Mouse (Mus musculus) stomach, embryonic 14.5 days (tissue): ENCODE results near the gene Rhof. TPM values are rescaled to one million over a fixed set of nuclear protein-coding genes. Genes with fewer than 3 reads are reported as not detected.

Experiments
- ATAC-seq: fragments of 200-750 bp; cut with Nextera tagmentation; 2 replicates; pipeline ENCODE4 v1.8.0; 2017; ENCODE audit warnings: low read depth, moderate TSS enrichment; ENCODE audit not compliant: insufficient number of reproducible peaks, insufficient read depth, low FRiP score
- H3K27ac ChIP-seq: fragments of 300-500 bp; sonication (generic); 2 replicates; pipeline ENCODE4 v1.5.1; 2014; ENCODE audit warnings: mild to moderate bottlenecking, low read length, moderate library complexity, mixed read lengths
- H3K27me3 ChIP-seq: fragments of 300-500 bp; sonication (generic); 2 replicates; pipeline ENCODE4 v1.6.1; 2014; ENCODE audit warnings: low read length, control low read depth, mixed read lengths; ENCODE audit not compliant: control insufficient read depth, insufficient read depth
- H3K36me3 ChIP-seq: fragments of 300-500 bp; sonication (generic); 2 replicates; pipeline ENCODE4 v1.6.1; 2014; ENCODE audit warnings: mild to moderate bottlenecking, control low read depth, low read length, moderate library complexity, mixed read lengths; ENCODE audit not compliant: control insufficient read depth, insufficient read depth
- H3K4me1 ChIP-seq: fragments of 300-500 bp; sonication (generic); 2 replicates; pipeline ENCODE4 v1.6.1; 2014; ENCODE audit warnings: low read length, control low read depth, mixed read lengths; ENCODE audit not compliant: control insufficient read depth, insufficient read depth
- H3K4me2 ChIP-seq: fragments of 300-500 bp; sonication (generic); replicated peaks from 2 replicates; pipeline ENCODE4 v1.6.1; 2014; ENCODE audit warnings: low read depth, low read length, control low read depth
- H3K4me3 ChIP-seq: fragments of 300-500 bp; sonication (generic); 2 replicates; pipeline ENCODE4 v1.5.1; 2014; ENCODE audit warnings: low read depth, low read length, control low read depth
- H3K9ac ChIP-seq: fragments of 300-500 bp; sonication (generic); replicated peaks from 2 replicates; pipeline ENCODE4 v1.6.1; 2014; ENCODE audit warnings: low read depth, mild to moderate bottlenecking, control low read depth, low read length, moderate library complexity, mixed read lengths
- H3K9me3 ChIP-seq: fragments of 300-500 bp; sonication (generic); 2 replicates; pipeline ENCODE4 v1.6.1; 2016; ENCODE audit warnings: low read depth, low read length, control low read depth; ENCODE audit not compliant: control insufficient read depth
- WGBS: fragments of 180-500 bp; shearing (Covaris S2); extraction: QIAGEN DNeasy Blood & Tissue Kit; methylation state at CpG from one replicate; pipeline ENCODE4 v1.1.7; 2014; 5-methylcytosine and 5-hydroxymethylcytosine counted together
- polyA plus RNA-seq: library from polyadenylated mRNA; unstranded; fragments of >200 nt; fragmentation: Nextera tagmentation; extraction: Ambion mirVana; gene quantifications from 2 replicates; pipeline ENCODE4 v1.2.1, GENCODE M21; 2014

Rhof gene
- polyA plus RNA-seq, 1 experiment from 2014 or later = 2.0 TPM

DNA sequence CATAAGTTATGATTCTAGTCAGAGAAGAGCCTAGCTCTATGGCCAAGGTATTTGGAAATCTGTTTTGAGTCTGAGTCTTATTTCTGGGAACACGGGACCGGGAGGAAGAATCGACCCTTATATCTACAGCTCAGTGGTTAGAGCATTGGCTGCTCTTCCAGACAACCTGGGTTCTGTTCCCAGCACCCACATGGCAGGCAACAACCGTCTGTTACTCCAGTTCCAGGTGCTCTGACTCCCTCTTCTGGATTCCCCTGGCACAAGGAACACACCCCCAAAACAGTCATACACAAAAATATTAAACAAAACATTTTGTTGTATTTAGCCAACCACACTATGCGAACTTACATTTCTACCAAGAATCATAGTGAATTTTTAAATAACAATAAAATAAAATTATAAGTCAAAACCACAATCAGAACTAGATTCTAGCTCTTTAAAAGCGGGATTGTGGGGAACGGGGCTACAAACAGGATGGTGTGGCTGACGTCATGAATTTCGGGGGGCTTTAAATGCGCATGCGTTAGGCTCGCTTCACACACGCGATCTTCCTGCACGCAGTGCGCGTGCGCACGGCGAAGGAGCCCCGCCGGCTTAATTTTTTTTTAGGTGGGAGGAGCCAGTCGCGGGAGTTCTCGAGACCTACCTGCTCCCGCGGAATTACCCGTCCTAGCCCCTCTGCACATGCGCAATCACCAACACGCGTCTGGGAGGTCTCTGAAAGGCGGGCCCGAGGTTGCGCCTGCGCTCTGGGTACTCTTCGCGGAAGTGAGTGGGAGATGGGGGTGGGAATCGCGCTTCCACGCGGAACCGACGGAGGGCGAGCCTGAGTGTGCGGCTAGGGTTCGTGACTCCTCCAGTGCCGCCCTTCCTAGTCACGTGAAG is 74.9 kb downstream of the Rhof start:
- H3K9me3 ChIP-seq = no peaks in the 10 kb centered on the region
- WGBS = 8% methylated on average over 48 of the region's 48 CpGs
- ATAC-seq = peak; percentile 96
- H3K9ac ChIP-seq = peak overlapping the region; percentile 4; the same call in 1 of the 2 replicates
- H3K36me3 ChIP-seq = no peaks in the 10 kb centered on the region
- H3K4me1 ChIP-seq = 0 out of 2 replicates have a peak, but pooled peaks cover 9% of the 10 kb centered on the region
- peak overlapping the region; percentile 37 for H3K4me2 ChIP-seq
- peak overlapping the region; percentile 21 for H3K4me3 ChIP-seq
- peak overlapping the region; percentile 44; the same call in 1 of the 2 replicates for H3K27ac ChIP-seq
- H3K27me3 ChIP-seq = no peaks in the 10 kb centered on the region

Other genes starting within 250 kb of the Rhof start
- gene Kdm2b, start 142.9 kb downstream of the Rhof start, polyA plus RNA-seq = 34.5 and 37.9 TPM in 2 replicates
- gene Orai1, start 117.6 kb downstream of the Rhof start, polyA plus RNA-seq = 17.8 and 20.5 TPM in 2 replicates
- not detected in 2 replicates for gene Morn3, start 85.7 kb downstream of the Rhof start, polyA plus RNA-seq
- 9.0 and 9.3 TPM in 2 replicates for gene Tmem120b, start 64.3 kb downstream of the Rhof start, polyA plus RNA-seq
- gene Setd1b, start 9.5 kb upstream of the Rhof start, polyA plus RNA-seq = 12.9 and 14.3 TPM in 2 replicates
- 72.8 and 82.3 TPM in 2 replicates for gene Psmd9, start 36.7 kb upstream of the Rhof start, polyA plus RNA-seq
- 0.36 TPM in 1 of 2 replicates, not detected in the other for gene Hpd, start 50.0 kb upstream of the Rhof start, polyA plus RNA-seq
- gene Wdr66, start 119.4 kb upstream of the Rhof start, polyA plus RNA-seq = 1.3 and 1.7 TPM in 2 replicates
- gene Bcl7a, start 211.1 kb upstream of the Rhof start, polyA plus RNA-seq = 27.6 and 30.1 TPM in 2 replicates